In genomic region chr4:87667556-87668154, GRCm38 (mm10) we compare ENCODE assay signal across 17 mouse cellular contexts.
A peak's percentile ranks its signal among the peaks of the same experiment; 100 is the strongest.
DNase-seq lines count a peak whose midpoint lies in the region; ATAC-seq lines count a peak whose summit lies in the region.
"Had no signal": no experiment of that assay in that cellular context is flagged by ENCODE, and none has a peak within 500 bp of the region (broad histone marks: within the 10 kb centered on the region; RNA-seq: fewer than 3 reads in every experiment).

No protein-coding gene starts in this region.

- 68% methylated on average over 5 of the region's 5 CpGs for WGBS in forebrain, embryonic 14.5 days
- WGBS in forebrain, embryonic 11.5 days = 84% methylated on average over 5 of the region's 5 CpGs
- WGBS in neural tube, embryonic 15.5 days = 56% methylated on average over 5 of the region's 5 CpGs

- peak; percentile 67; the same call in 1 of the 2 replicates for ATAC-seq in forebrain, embryonic 14.5 days
- ATAC-seq in forebrain, embryonic 11.5 days (replicated peaks; ENCODE audit: low FRiP score) = no peak
- no peak for ATAC-seq in neural tube, embryonic 15.5 days (ENCODE audit: low FRiP score)
- ATAC-seq: intestine, postnatal 0 days; liver, postnatal 0 days had no signal

- H3K4me1 ChIP-seq in forebrain, embryonic 14.5 days (ENCODE audit: control insufficient read depth, insufficient read depth, low read length) = no peaks in the 10 kb centered on the region; the same call in 1 of the 2 replicates
- no peaks in the 10 kb centered on the region for H3K4me1 ChIP-seq in forebrain, embryonic 11.5 days (replicated peaks; ENCODE audit: control insufficient read depth, insufficient read depth, low read length)
- peaks cover 5% of the 10 kb centered on the region; the same call in 1 of the 2 replicates for H3K4me1 ChIP-seq in neural tube, embryonic 15.5 days

- DNase-seq in forebrain, embryonic 14.5 days (ENCODE audit: low spot score) = peak; percentile 46
- no peak for DNase-seq in forebrain, embryonic 11.5 days (ENCODE audit: low spot score)
- DNase-seq in left cerebral cortex, postnatal 4 days = peak; percentile 43
- DNase-seq in left cerebral cortex, adult 18-20 months (ENCODE audit: low spot score in 2 of 2) = no peak
- peak; percentile 90 for DNase-seq in gonadal fat pad, adult 2 months (ENCODE audit: low read depth)
- peak; percentile 29 to 41 for DNase-seq in lung, postnatal 4 days
- DNase-seq in right cerebral cortex, adult 2 months (ENCODE audit: low spot score in 2 of 2) = no peak
- DNase-seq: cerebellum, adult 18-20 months; gastrocnemius, postnatal 14 days; heart, postnatal 36 days; liver, postnatal 0 days had no signal

- intact Hi-C loops in left cerebral cortex, postnatal 4 days (cut with DNase I) = no loop called here

- no peaks in the 10 kb centered on the region for H3K27me3 ChIP-seq in forebrain, embryonic 14.5 days (replicated peaks; ENCODE audit: control insufficient read depth, insufficient read depth, low read length)
- no peaks in the 10 kb centered on the region for H3K27me3 ChIP-seq in forebrain, embryonic 11.5 days (ENCODE audit: control insufficient read depth, insufficient read depth, low read length)
- no peaks in the 10 kb centered on the region for H3K27me3 ChIP-seq in neural tube, embryonic 15.5 days (replicated peaks)
- H3K27me3 ChIP-seq: embryonic facial prominence, embryonic 13.5 days had no signal

- H3K9ac ChIP-seq in forebrain, embryonic 14.5 days (ENCODE audit: low read length) = no peak overlapping the region
- no peak overlapping the region for H3K9ac ChIP-seq in forebrain, embryonic 11.5 days (ENCODE audit: low read length)
- H3K9ac ChIP-seq in neural tube, embryonic 15.5 days (replicated peaks) = no peak overlapping the region
- H3K9ac ChIP-seq: embryonic facial prominence, embryonic 13.5 days; limb, embryonic 13.5 days; liver, postnatal 0 days had no signal

- H3K36me3 ChIP-seq in forebrain, embryonic 14.5 days (ENCODE audit: control insufficient read depth, insufficient read depth, low read length) = no peaks in the 10 kb centered on the region
- H3K36me3 ChIP-seq in forebrain, embryonic 11.5 days (ENCODE audit: control insufficient read depth, insufficient read depth, low read length) = no peaks in the 10 kb centered on the region
- H3K36me3 ChIP-seq in neural tube, embryonic 15.5 days = no peaks in the 10 kb centered on the region
- H3K36me3 ChIP-seq: embryonic facial prominence, embryonic 13.5 days; heart, embryonic 10.5 days; limb, embryonic 13.5 days; midbrain, embryonic 10.5 days had no signal

- no peak overlapping the region for H3K4me2 ChIP-seq in forebrain, embryonic 14.5 days (ENCODE audit: low read length)
- H3K4me2 ChIP-seq in forebrain, embryonic 11.5 days (ENCODE audit: low read depth, low read length, severe bottlenecking) = no peak overlapping the region
- H3K4me2 ChIP-seq in neural tube, embryonic 15.5 days = no peak overlapping the region
- H3K4me2 ChIP-seq: embryonic facial prominence, embryonic 13.5 days; limb, embryonic 13.5 days had no signal

- H3K27ac ChIP-seq in forebrain, embryonic 14.5 days (ENCODE audit: low read depth, low read length) = peak overlapping the region; percentile 34; the same call in 1 of the 2 replicates
- no peak overlapping the region for H3K27ac ChIP-seq in forebrain, embryonic 11.5 days (ENCODE audit: low read depth, low read length)
- no peak overlapping the region for H3K27ac ChIP-seq in neural tube, embryonic 15.5 days (replicated peaks)
- H3K27ac ChIP-seq: embryonic facial prominence, embryonic 13.5 days; heart, embryonic 10.5 days; limb, embryonic 13.5 days; midbrain, embryonic 10.5 days had no signal

- H3K9me3 ChIP-seq in forebrain, embryonic 14.5 days (replicated peaks; ENCODE audit: control insufficient read depth, low read length) = no peaks in the 10 kb centered on the region
- H3K9me3 ChIP-seq in forebrain, embryonic 11.5 days (ENCODE audit: control insufficient read depth, low read length) = no peaks in the 10 kb centered on the region
- H3K9me3 ChIP-seq in neural tube, embryonic 15.5 days (replicated peaks) = no peaks in the 10 kb centered on the region
- H3K9me3 ChIP-seq: embryonic facial prominence, embryonic 13.5 days; heart, embryonic 10.5 days; limb, embryonic 13.5 days; midbrain, embryonic 10.5 days had no signal

- H3K4me3 ChIP-seq in forebrain, embryonic 14.5 days (ENCODE audit: low read depth, low read length) = no peak overlapping the region
- H3K4me3 ChIP-seq in forebrain, embryonic 11.5 days (ENCODE audit: low read depth, low read length) = no peak overlapping the region
- no peak overlapping the region for H3K4me3 ChIP-seq in neural tube, embryonic 15.5 days (replicated peaks)
- H3K4me3 ChIP-seq: embryonic facial prominence, embryonic 13.5 days; heart, embryonic 10.5 days; limb, embryonic 13.5 days; midbrain, embryonic 10.5 days had no signal

Comparison
In these comparisons a context has a peak if more than half of its experiments do, and no peak if none do; other contexts are left out.
1. DNase-seq: peak in forebrain, embryonic 14.5 days (single experiment), left cerebral cortex, postnatal 4 days (single experiment), gonadal fat pad, adult 2 months (single experiment) and lung, postnatal 4 days (2 of 2); none in forebrain, embryonic 11.5 days (single experiment), left cerebral cortex, adult 18-20 months (0 of 2) and right cerebral cortex, adult 2 months (0 of 2).